Mouse (Mus musculus) intestine, postnatal 0 days (tissue): ENCODE results near the gene Dthd1. TPM values are rescaled to one million over a fixed set of nuclear protein-coding genes. Genes with fewer than 3 reads are reported as not detected.

Source experiments
- ATAC-seq: fragments of 200-750 bp; cut with Nextera tagmentation; 2 replicates; pipeline ENCODE4 v1.8.0; 2017; ENCODE audit warnings: mild to moderate bottlenecking, moderate TSS enrichment, moderate library complexity
- H3K27ac ChIP-seq: fragments of 300-500 bp; sonication (generic); 2 replicates; pipeline ENCODE4 v1.5.1; 2014; ENCODE audit warnings: mild to moderate bottlenecking, low read depth, low read length, moderate library complexity
- H3K27me3 ChIP-seq: fragments of 300-500 bp; sonication (generic); replicated peaks from 2 replicates; pipeline ENCODE4 v1.6.1; 2014; ENCODE audit warnings: low read length, mixed read lengths; ENCODE audit not compliant: control insufficient read depth, insufficient read depth
- H3K36me3 ChIP-seq: fragments of 300-500 bp; sonication (generic); 2 replicates; pipeline ENCODE4 v1.6.1; 2014; ENCODE audit warnings: mild to moderate bottlenecking, moderate library complexity; ENCODE audit not compliant: control insufficient read depth, insufficient read depth
- H3K4me1 ChIP-seq: fragments of 300-500 bp; sonication (generic); replicated peaks from 2 replicates; pipeline ENCODE4 v1.6.1; 2014; ENCODE audit warnings: antibody characterized with exemption, low read length, mixed read lengths; ENCODE audit not compliant: control insufficient read depth, insufficient read depth
- H3K4me2 ChIP-seq: fragments of 300-500 bp; sonication (generic); replicated peaks from 2 replicates; pipeline ENCODE4 v1.6.1; 2014; ENCODE audit warnings: low read depth, mild to moderate bottlenecking, moderate library complexity
- H3K4me3 ChIP-seq: fragments of 300-500 bp; sonication (generic); 2 replicates; pipeline ENCODE4 v1.5.1; 2014; ENCODE audit warnings: low read depth, low read length
- H3K9ac ChIP-seq: fragments of 300-500 bp; sonication (generic); 2 replicates; pipeline ENCODE4 v1.6.1; 2014; ENCODE audit warnings: mild to moderate bottlenecking, low read depth, low read length
- H3K9me3 ChIP-seq: fragments of 300-500 bp; sonication (generic); 2 replicates; pipeline ENCODE4 v1.6.1; 2016; ENCODE audit warnings: mixed run types; ENCODE audit not compliant: control insufficient read depth
- CTCF ChIP-seq: sonication (generic); IDR thresholded peaks from 2 replicates; pipeline ENCODE4 v1.5.1; 2016; ENCODE audit warnings: low read depth, mild to moderate bottlenecking, control low read depth, antibody characterized with exemption, moderate library complexity
- WGBS: fragments of 180-500 bp; shearing (Covaris S2); extraction: QIAGEN DNeasy Blood & Tissue Kit; methylation state at CpG from one replicate; pipeline ENCODE4 v1.1.7; 2014; 5-methylcytosine and 5-hydroxymethylcytosine counted together
- polyA plus RNA-seq: library from polyadenylated mRNA; unstranded; fragments of >200 nt; fragmentation: Nextera tagmentation; extraction: Ambion mirVana; gene quantifications from 2 replicates; pipeline ENCODE4 v1.2.1, GENCODE M21; 2015

The Dthd1 gene
- polyA plus RNA-seq, 1 experiment from 2014 or later: not detected

DNA sequence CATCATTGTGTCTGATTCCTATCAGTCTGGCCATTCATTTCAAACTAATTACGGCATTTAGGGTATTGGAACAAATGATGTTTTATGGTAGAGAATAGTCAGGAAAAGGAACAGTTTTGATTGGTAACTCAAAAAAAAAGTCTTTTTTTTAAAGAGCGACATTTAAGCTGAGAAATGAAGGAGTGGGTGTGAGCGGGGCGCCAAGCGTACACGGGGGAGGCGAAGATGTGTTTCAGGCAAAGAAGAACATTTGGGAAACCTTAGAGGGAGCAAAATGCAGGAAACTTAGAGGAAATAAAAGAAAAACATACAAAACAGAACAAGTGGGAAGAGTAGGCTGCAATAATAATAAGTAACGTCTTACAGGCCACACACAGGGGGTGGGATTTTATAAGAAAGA lies 35.8 kb upstream of the Dthd1 start:
- Histone ChIP-seq H3K27ac (no peak overlapping the region), H3K9ac (no peak overlapping the region), H3K4me2 (no peak overlapping the region), H3K36me3 (no peaks in the 10 kb centered on the region), H3K27me3 (no peaks in the 10 kb centered on the region), H3K4me3 (no peak overlapping the region), H3K4me1 (no peaks in the 10 kb centered on the region), H3K9me3 (no peaks in the 10 kb centered on the region)
- 86% methylated on average over 8 of the region's 8 CpGs for WGBS
- ATAC-seq: no peak
- no peak for TF ChIP-seq CTCF

DNA sequence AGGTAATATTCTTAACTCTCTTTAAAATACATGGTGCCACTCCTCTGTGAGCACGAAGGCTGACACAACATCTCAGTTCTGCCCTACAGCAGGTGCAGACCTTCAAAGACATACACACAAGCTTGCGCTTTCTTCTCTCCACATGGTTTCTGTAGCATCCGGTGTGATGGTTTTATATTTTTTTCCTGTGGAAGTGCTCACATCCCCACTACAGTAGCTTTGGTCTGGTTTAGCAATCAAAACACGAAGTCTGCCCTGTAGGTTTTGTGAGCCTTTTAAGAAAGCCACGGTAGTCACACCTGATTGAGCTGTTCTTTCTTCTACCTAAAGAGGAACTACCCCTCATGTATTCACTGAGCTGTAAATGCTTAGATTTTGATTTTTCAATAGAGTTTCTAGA lies 34.9 kb upstream of the Dthd1 start:
- 85% methylated on average over 5 of the region's 5 CpGs for WGBS

DNA sequence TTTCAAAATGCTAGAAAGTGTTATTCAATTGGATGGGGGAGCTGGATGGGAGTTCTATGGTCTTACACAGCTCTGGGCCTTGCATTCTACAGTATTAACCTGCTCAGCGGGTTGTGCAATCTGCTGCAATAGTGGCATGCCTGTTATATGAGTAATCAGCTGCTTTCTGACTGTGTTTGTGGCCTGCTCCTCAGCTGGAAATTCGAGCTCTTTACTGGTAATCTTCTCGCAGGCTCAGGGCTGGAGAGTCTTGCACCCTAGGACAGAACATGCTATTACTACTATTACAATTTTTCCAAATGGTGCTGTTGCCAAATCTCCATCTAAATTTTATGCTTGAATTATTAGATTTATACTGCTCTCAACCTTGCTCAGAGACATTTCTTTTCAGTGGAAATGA lies 26.8 kb upstream of the Dthd1 start:
- no peak overlapping the region for H3K4me3 ChIP-seq
- WGBS: 82% methylated on average over 3 of the region's 3 CpGs
- H3K27ac ChIP-seq: no peak overlapping the region
- H3K27me3 ChIP-seq: no peaks in the 10 kb centered on the region
- no peaks in the 10 kb centered on the region for H3K9me3 ChIP-seq
- H3K36me3 ChIP-seq: no peaks in the 10 kb centered on the region
- no peak overlapping the region for H3K4me2 ChIP-seq
- TF ChIP-seq CTCF: no peak
- H3K4me1 ChIP-seq: no peaks in the 10 kb centered on the region
- no peak for ATAC-seq
- no peak overlapping the region for H3K9ac ChIP-seq

More for the DNA sequence above, 34.9 kb upstream of the Dthd1 start:
- Histone ChIP-seq H3K9me3 (no peaks in the 10 kb centered on the region), H3K4me1 (no peaks in the 10 kb centered on the region), H3K36me3 (no peaks in the 10 kb centered on the region), H3K9ac (no peak overlapping the region), H3K4me2 (no peak overlapping the region), H3K27ac (no peak overlapping the region), H3K4me3 (no peak overlapping the region), H3K27me3 (no peaks in the 10 kb centered on the region)
- TF ChIP-seq CTCF: no peak
- no peak for ATAC-seq

DNA sequence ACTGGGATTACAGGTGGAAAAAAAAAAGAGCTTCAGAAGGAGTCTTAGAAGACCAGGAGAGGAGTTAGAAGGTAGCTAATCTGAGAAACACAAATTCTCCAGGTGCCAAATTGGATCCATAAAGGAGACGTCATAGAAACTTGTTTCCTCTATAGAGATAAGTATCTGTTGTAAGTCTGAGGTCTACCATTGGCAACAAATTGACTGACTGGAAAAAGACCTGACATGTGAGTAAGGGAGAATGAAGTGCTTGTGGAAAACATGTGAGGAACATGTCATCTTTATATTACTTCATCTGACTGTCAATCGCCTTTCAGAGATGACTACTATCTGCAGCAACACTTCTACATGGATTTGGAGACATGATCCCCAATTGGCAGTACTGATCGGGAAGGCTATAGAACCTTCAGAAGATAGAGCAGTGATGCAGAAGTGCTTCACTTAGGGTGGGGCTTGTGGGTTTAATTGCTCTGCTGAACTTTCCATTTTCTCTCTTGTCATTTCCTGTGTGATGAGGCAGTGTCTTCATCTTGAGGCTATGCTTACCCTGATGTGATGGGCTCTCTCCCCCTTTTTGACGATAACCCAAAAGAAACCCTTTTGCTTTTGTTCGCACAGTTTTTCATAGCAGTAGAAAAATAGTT lies 22.6 kb upstream of the Dthd1 start:
- ATAC-seq: no peak
- no peaks in the 10 kb centered on the region for H3K4me1 ChIP-seq
- no peaks in the 10 kb centered on the region for H3K27me3 ChIP-seq
- no peak for TF ChIP-seq CTCF
- H3K27ac ChIP-seq: no peak overlapping the region
- no peaks in the 10 kb centered on the region for H3K9me3 ChIP-seq
- WGBS: 92% methylated on average over 5 of the region's 5 CpGs
- H3K9ac ChIP-seq: no peak overlapping the region
- H3K36me3 ChIP-seq: no peaks in the 10 kb centered on the region
- H3K4me2 ChIP-seq: no peak overlapping the region
- H3K4me3 ChIP-seq: no peak overlapping the region

DNA sequence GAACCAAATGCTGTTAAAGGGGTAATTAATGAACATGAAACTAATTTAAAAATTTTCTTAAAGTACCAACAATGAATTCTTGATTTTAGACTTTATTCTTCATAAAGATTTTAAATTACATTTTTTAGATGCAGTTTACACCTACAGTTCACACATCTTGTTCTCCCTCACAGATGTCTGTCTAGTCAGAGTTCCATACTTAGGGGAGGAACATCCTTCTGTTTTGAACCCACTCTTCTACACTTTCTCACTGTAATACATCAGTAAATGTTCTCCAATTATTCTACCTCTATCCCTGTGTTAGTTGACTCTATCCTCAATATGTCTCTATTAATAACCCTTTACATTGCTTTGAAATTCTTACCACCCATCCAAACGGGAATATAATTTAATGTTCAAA lies 20.8 kb upstream of the Dthd1 start:
- no peak for ATAC-seq
- 86% methylated on average over 1 of the region's 1 CpGs for WGBS
- no peak for TF ChIP-seq CTCF
- no peaks in the 10 kb centered on the region for H3K4me1 ChIP-seq
- no peak overlapping the region for H3K4me3 ChIP-seq
- no peak overlapping the region for H3K9ac ChIP-seq
- H3K27ac ChIP-seq: no peak overlapping the region
- no peaks in the 10 kb centered on the region for H3K9me3 ChIP-seq
- H3K36me3 ChIP-seq: no peaks in the 10 kb centered on the region
- no peak overlapping the region for H3K4me2 ChIP-seq
- H3K27me3 ChIP-seq: no peaks in the 10 kb centered on the region

DNA sequence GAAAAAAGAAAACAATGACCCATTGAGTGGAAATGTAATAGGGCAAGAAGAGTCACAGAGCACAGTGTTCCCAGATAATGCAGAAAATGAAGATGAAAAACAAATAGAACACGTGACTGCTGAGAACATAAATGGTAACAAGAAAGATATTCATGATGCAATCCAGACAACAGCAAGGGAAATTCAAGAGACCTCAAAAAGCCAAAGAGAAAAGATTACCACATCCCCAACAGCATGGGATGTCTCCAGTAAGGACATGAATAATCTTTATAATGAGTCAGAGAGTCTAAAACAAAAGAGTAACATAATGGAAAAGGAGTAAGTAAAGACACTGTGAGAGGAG lies 420 bp downstream of the Dthd1 start:
- H3K9ac ChIP-seq: no peak overlapping the region
- no peak for TF ChIP-seq CTCF
- 63% methylated on average over 1 of the region's 1 CpGs for WGBS
- H3K27me3 ChIP-seq: no peaks in the 10 kb centered on the region
- ATAC-seq: no peak
- H3K9me3 ChIP-seq: no peaks in the 10 kb centered on the region
- H3K36me3 ChIP-seq: no peaks in the 10 kb centered on the region
- no peak overlapping the region for H3K27ac ChIP-seq
- H3K4me3 ChIP-seq: no peak overlapping the region
- no peak overlapping the region for H3K4me2 ChIP-seq
- no peaks in the 10 kb centered on the region for H3K4me1 ChIP-seq

DNA sequence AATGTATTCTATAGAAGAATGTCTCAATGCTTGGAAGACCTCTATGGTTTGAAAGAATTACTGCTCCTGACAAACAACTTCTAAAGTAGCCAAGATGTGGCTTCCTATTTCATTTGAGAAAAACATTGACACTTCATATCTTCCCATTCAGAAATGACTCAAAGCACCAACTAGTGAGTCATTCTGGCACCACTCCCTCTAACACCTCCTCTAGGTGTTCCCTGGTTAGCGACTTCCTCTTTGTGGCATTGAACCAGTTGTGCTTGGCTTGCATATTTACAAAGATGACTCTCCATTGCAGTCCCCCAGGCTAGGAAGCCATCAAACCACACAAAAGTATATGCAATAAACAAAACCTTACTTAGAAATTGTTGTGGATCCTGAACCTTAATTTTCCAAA lies 2.1 kb downstream of the Dthd1 start:
- no peaks in the 10 kb centered on the region for H3K9me3 ChIP-seq
- H3K27ac ChIP-seq: no peak overlapping the region
- no peak for TF ChIP-seq CTCF
- H3K9ac ChIP-seq: no peak overlapping the region
- no peak for ATAC-seq
- WGBS: 50% methylated on average over 1 of the region's 1 CpGs
- H3K36me3 ChIP-seq: no peaks in the 10 kb centered on the region
- no peaks in the 10 kb centered on the region for H3K4me1 ChIP-seq
- no peak overlapping the region for H3K4me2 ChIP-seq
- H3K4me3 ChIP-seq: no peak overlapping the region
- H3K27me3 ChIP-seq: no peaks in the 10 kb centered on the region
